Mouse (Mus musculus) olfactory bulb, adult 2 months (tissue): Measurements from ENCODE around the gene Rasgrp2. TPM values are rescaled to one million over a fixed set of nuclear protein-coding genes. Genes with fewer than 3 reads are reported as not detected.

ENCODE experiments used
- H3K27ac ChIP-seq: fragments of 200-500 bp; 2 replicates; pipeline ENCODE4 v1.5.1; 2012; ENCODE audit warnings: low read depth, low read length; ENCODE audit not compliant: insufficient read depth
- H3K4me1 ChIP-seq: fragments of 200-500 bp; 2 replicates; pipeline ENCODE4 v1.6.1; 2012; ENCODE audit warnings: low read length; ENCODE audit not compliant: control insufficient read depth, insufficient read depth
- H3K4me3 ChIP-seq: fragments of 200-500 bp; 2 replicates; pipeline ENCODE4 v1.5.1; 2012; ENCODE audit warnings: mild to moderate bottlenecking, low read depth, low read length, moderate library complexity; ENCODE audit not compliant: insufficient read depth
- CTCF ChIP-seq: fragments of 200-500 bp; IDR thresholded peaks from 2 replicates; pipeline ENCODE4 v1.5.1; 2012; ENCODE audit warnings: low read depth, mild to moderate bottlenecking, low read length, moderate library complexity; ENCODE audit not compliant: insufficient read depth
- POLR2A ChIP-seq: fragments of 200-500 bp; IDR thresholded peaks from 2 replicates; pipeline ENCODE4 v1.6.1; 2012; ENCODE audit warnings: mild to moderate bottlenecking, low read depth, low read length, moderate library complexity; ENCODE audit not compliant: insufficient read depth
- WGBS: fragments of 180-500 bp; shearing (Covaris S2); methylation state at CpG from one replicate; pipeline ENCODE4 v1.1.7; 2018; 5-methylcytosine and 5-hydroxymethylcytosine counted together
- polyA plus RNA-seq: library from polyadenylated mRNA; stranded (reverse); fragments of >200 nt; gene quantifications from 2 replicates; pipeline ENCODE4 v1.2.4, GENCODE M21; 2012; ENCODE audit warnings: low replicate concordance; ENCODE audit not compliant: missing spikeins, insufficient read depth, insufficient read length

Rasgrp2 gene
- polyA plus RNA-seq, 1 experiment: 282 TPM

DNA sequence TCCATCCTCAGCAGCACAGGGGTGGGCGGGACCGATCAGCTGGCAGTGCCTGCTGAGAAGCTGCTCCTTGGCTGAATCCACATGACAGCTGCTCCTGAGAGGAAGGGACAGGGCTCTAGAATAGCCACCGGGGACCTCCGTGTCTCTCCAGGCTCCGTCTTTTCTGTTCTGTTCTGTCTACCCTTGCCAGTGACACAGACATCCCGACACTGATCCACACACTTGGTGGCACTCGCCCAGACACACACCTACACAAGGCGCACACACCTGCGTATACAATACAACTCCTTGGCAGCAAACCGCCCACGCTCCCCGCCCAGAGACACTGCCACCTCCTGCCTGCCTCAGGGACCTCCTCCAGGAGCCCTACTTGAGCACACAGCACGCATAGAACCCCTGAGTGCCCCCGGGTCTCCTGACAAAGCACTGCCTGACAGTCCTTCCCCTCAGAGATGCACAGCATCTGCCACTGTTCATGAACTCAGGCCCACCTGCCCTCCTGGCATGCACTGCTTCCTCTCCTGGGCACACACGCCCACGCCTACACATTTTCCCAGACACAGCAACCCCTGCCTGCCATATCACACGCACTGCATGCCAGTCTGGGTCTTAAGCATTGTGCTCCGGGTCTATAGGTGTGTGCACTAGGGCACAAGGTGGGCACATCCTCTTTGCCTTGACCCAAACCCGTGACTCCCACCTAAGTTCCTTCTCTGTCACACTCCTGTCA lies 21.5 kb downstream of the Rasgrp2 start:
- WGBS: 24% methylated on average over 19 of the region's 19 CpGs
- peak overlapping the region; percentile 65 for H3K27ac ChIP-seq

DNA sequence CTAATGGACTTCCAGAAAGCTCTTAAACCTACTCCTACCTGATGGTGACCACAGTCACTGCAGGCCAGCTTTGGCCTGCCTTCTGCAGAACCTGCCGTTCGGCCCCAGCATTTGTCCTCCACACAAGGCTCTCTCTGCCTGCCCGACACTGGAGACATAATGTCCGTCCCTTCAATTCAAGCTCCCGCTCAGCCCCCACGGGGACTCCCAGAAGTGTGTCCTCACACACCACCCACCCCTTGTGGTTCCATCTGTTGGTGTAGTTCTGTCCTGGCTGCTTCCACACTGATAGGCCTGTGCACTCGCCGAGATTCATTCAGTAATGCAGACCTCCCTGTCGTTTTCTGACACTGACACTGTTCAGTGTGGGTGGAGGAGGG lies 22.1 kb downstream of the Rasgrp2 start:
- TF ChIP-seq CTCF (no peak), POLR2A (no peak)
- Histone ChIP-seq H3K4me3 (peak overlapping the region; percentile 85), H3K27ac (peak overlapping the region; percentile 65), H3K4me1 (peaks cover 61% of the 10 kb centered on the region)
- 23% methylated on average over 9 of the region's 9 CpGs for WGBS

More for the DNA sequence above, 21.5 kb downstream of the Rasgrp2 start:
- peak overlapping the region; percentile 85 for H3K4me3 ChIP-seq
- peaks cover 59% of the 10 kb centered on the region for H3K4me1 ChIP-seq
- no peak for TF ChIP-seq POLR2A
- TF ChIP-seq CTCF: no peak

GRCm38 (mm10) chr19:6422014-6422413 lies 22.9 kb downstream of the Rasgrp2 start:
- Histone ChIP-seq H3K4me3 (no peak overlapping the region; the same call in 1 of the 2 replicates), H3K27ac (no peak overlapping the region; the same call in 1 of the 2 replicates), H3K4me1 (peaks cover 61% of the 10 kb centered on the region)
- TF ChIP-seq CTCF: no peak
- TF ChIP-seq POLR2A: no peak
- 53% methylated on average over 7 of the region's 7 CpGs for WGBS

GRCm38 (mm10) chr19:6423241-6423640 lies 24.1 kb downstream of the Rasgrp2 start:
- H3K27ac ChIP-seq: peak overlapping the region; percentile 40
- 35% methylated on average over 16 of the region's 16 CpGs for WGBS
- H3K4me1 ChIP-seq: peaks cover 66% of the 10 kb centered on the region
- TF ChIP-seq POLR2A: no peak
- no peak for TF ChIP-seq CTCF
- H3K4me3 ChIP-seq: peak overlapping the region; percentile 4; the same call in 1 of the 2 replicates

- H3K27ac ChIP-seq: peak overlapping the region; percentile 40
- TF ChIP-seq CTCF (no peak), POLR2A (no peak)
- no peak overlapping the region for H3K4me3 ChIP-seq
- peaks cover 77% of the 10 kb centered on the region for H3K4me1 ChIP-seq
- WGBS: 47% methylated on average over 8 of the region's 8 CpGs
These were observed 25.2 kb downstream of the Rasgrp2 start for GRCm38 (mm10) chr19:6424137-6424881.

DNA sequence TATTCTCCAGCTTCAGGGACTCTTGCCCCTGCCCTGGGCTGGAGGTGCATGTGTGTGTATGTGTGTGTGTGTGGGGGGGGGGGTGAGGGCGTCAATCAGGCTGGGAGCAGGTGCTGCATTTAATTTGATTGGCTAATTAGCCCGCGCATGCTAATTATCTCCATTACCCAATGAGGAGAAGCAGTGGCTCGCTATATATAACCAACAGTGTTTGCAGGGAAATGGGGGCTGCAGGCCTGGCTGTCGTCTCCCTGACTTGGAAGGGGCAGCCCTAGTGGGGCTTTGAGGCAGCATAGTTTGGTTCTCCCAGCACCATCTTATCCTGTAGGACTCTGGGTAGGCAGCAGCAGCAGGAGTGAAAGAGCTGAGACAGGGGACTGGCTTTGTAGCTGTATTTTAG lies 26.5 kb downstream of the Rasgrp2 start:
- no peak for TF ChIP-seq CTCF
- 19% methylated on average over 5 of the region's 5 CpGs for WGBS
- H3K4me1 ChIP-seq: peaks cover 84% of the 10 kb centered on the region
- no peak overlapping the region for H3K4me3 ChIP-seq
- peak overlapping the region; percentile 59 for H3K27ac ChIP-seq

DNA sequence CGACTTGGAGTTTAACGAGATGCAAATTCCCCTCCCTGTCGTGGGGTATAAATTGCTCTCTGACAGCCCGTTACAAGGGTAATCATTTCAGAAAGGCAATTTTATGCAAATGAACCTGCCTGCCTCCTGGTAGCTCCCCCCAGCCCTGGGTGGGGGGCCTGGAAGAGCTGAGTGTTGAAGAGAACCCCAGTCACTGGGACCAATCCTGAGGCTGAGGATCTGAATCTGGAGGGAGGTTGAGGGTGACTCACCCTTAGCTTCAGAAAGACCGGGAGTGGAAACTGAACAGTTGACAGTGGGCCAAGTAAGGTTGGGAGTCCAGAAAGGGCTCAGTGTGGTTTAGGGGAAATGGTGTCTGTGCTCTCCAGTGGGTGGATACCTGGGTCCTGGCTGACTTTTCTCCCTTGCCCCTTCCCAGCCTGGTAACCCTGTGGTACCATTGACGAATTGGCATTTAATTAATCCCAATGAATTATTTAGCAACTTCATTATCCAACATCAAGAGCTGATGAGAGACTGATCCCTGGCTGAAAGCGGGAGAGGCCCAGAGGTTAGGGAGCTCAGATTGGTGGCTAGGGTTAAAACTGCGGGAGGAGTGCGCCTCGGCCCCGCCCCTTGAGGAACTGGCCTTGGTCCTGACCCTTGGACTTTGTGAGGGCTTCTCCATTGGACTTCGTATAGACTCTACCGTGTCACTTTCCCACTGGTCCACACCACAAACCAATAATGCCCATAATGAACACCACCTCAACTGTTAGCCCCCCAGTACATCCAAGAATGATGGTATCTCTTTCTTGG lies 27.8 kb downstream of the Rasgrp2 start:
- Histone ChIP-seq H3K27ac (peak overlapping the region; percentile 60; the same call in 1 of the 2 replicates), H3K4me1 (peaks cover 78% of the 10 kb centered on the region)
- WGBS: 27% methylated on average over 13 of the region's 13 CpGs

DNA sequence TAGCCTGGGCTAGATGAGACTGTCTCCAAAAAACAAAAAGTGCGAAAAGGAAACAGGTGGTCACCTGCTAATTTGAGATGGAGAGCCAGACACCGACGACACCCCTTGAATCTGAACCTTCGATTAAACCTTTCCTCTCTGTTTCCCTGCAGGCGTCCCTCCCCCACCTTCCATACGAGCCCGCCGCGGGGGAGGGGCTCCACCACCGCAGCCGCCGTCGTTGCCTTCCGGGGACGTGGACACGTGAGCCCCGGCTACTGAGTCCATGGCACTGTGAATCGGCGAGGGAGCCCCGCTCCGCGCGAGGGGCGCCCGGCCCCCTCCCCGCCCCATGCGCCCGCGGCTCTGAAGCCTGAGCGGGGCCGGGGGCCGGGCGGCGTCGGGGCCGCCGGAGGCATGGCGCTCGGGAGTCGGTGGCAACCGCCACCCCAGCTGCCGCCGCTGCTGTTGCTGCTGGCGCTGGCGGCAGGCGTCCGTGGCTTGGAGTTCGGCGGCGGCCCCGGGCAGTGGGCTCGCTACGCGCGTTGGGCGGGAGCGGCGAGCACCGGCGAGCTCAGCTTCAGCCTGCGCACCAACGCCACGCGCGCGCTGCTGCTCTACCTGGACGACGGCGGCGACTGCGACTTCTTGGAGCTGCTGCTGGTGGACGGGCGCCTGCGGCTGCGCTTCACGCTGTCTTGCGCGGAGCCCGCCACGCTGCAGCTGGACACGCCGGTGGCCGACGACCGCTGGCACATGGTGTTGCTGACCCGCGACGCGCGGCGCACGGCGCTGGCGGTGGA lies 28.7 kb downstream of the Rasgrp2 start:
- 10% methylated on average over 94 of the region's 94 CpGs for WGBS
- peak overlapping the region; percentile 5; the same call in 1 of the 2 replicates for H3K27ac ChIP-seq

More for the DNA sequence above, 27.8 kb downstream of the Rasgrp2 start:
- H3K4me3 ChIP-seq: no peak overlapping the region
- TF ChIP-seq POLR2A: no peak
- no peak for TF ChIP-seq CTCF

More for the DNA sequence above, 28.7 kb downstream of the Rasgrp2 start:
- H3K4me3 ChIP-seq: peak overlapping the region; percentile 24
- peaks cover 81% of the 10 kb centered on the region for H3K4me1 ChIP-seq
- TF ChIP-seq POLR2A (no peak), CTCF (no peak)
